Mouse (Mus musculus) MEL (cell line): ENCODE results near the gene Cd68. TPM values are rescaled to one million over a fixed set of nuclear protein-coding genes. Genes with fewer than 3 reads are reported as not detected.

Experiments
- DNase-seq: peaks from one replicate; pipeline ENCODE4 v3.0.0; 2011; ENCODE audit warnings: low read depth, low spot score
- H3K27ac ChIP-seq: 2 replicates; pipeline ENCODE4 v1.5.1; 2012; ENCODE audit warnings: low read depth, mild to moderate bottlenecking, control low read depth, low read length, moderate library complexity; ENCODE audit not compliant: control insufficient read depth
- H3K27me3 ChIP-seq, 2 experiments: fragments of 150-350 bp in 1 of 2; sonication (generic) in 1 of 2; 2 replicates each; pipeline ENCODE4 v1.6.1; 2012; ENCODE audit warnings: low read length in 2 of 2, mild to moderate bottlenecking in 2 of 2, improper control_type of control experiment in 1 of 2, moderate library complexity in 1 of 2; ENCODE audit not compliant: insufficient read depth in 2 of 2, control insufficient read depth in 1 of 2
- H3K36me3 ChIP-seq, 2 experiments: 2 replicates each; pipeline ENCODE4 v1.6.1; 2012 to 2014; ENCODE audit warnings: low read length in 2 of 2, improper control_type of control experiment in 1 of 2, inconsistent platforms in 1 of 2, mild to moderate bottlenecking in 1 of 2; ENCODE audit not compliant: insufficient read depth in 2 of 2, control insufficient read depth in 1 of 2
- H3K4me1 ChIP-seq, 2 experiments: fragments of 150-350 bp in 1 of 2; sonication (generic) in 1 of 2; 2 replicates each; pipeline ENCODE4 v1.6.1; 2012; ENCODE audit warnings: low read length in 2 of 2, improper control_type of control experiment in 1 of 2, mild to moderate bottlenecking in 1 of 2; ENCODE audit not compliant: insufficient read depth in 2 of 2, control insufficient read depth in 1 of 2
- H3K4me3 ChIP-seq, 2 experiments: fragments of 150-350 bp in 1 of 2; sonication (generic) in 1 of 2; 2 replicates each; pipeline ENCODE4 v1.5.1; 2012; ENCODE audit warnings: low read depth in 2 of 2, low read length in 2 of 2, mild to moderate bottlenecking in 2 of 2, moderate library complexity in 2 of 2, control low read depth in 1 of 2, improper control_type of control experiment in 1 of 2; ENCODE audit not compliant: control insufficient read depth in 1 of 2, insufficient read depth in 1 of 2
- H3K79me2 ChIP-seq: 2 replicates; pipeline ENCODE4 v1.6.1; 2012; ENCODE audit warnings: mild to moderate bottlenecking, low read length, moderate library complexity; ENCODE audit not compliant: control insufficient read depth, poor library complexity, insufficient read depth
- H3K9ac ChIP-seq: 2 replicates; pipeline ENCODE4 v1.6.1; 2012; ENCODE audit warnings: low read depth, mild to moderate bottlenecking, control low read depth, low read length, moderate library complexity; ENCODE audit not compliant: control insufficient read depth, poor library complexity, severe bottlenecking
- H3K9me3 ChIP-seq: fragments of 150-350 bp; sonication (generic); replicated peaks from 2 replicates; pipeline ENCODE4 v1.6.1; 2012; ENCODE audit warnings: mild to moderate bottlenecking, low read length, improper control_type of control experiment, moderate library complexity; ENCODE audit not compliant: insufficient read depth
- BHLHE40 ChIP-seq: IDR thresholded peaks from 2 replicates; pipeline ENCODE4 v1.6.1; 2012; ENCODE audit warnings: low read depth, mild to moderate bottlenecking, inconsistent platforms, low read length, improper control_type of control experiment, borderline replicate concordance
- CHD1 ChIP-seq: IDR thresholded peaks from 2 replicates; pipeline ENCODE4 v1.6.1; 2012; ENCODE audit warnings: low read depth, mild to moderate bottlenecking, inconsistent platforms, low read length, improper control_type of control experiment
- CHD2 ChIP-seq: IDR thresholded peaks from 2 replicates; pipeline ENCODE4 v1.6.1; 2011; ENCODE audit warnings: low read length, improper control_type of control experiment
- CTCF ChIP-seq, 3 experiments: IDR thresholded peaks in 2 of 3; conservative IDR thresholded peaks in 1 of 3; 2 replicates each; pipeline ENCODE4 v1.5.1; 2011 to 2012; ENCODE audit warnings: low read length in 3 of 3, low read depth in 2 of 3, mild to moderate bottlenecking in 2 of 3, improper control_type of control experiment in 1 of 3, inconsistent platforms in 1 of 3, mixed read lengths in 1 of 3, moderate library complexity in 1 of 3; ENCODE audit not compliant: control insufficient read depth in 1 of 3, insufficient read depth in 1 of 3, poor library complexity in 1 of 3, severe bottlenecking in 1 of 3
- ETS1 ChIP-seq: IDR thresholded peaks from 2 replicates; pipeline ENCODE4 v1.6.1; 2012; ENCODE audit warnings: low read depth, mild to moderate bottlenecking, inconsistent platforms, low read length, improper control_type of control experiment, moderate library complexity
- HCFC1 ChIP-seq: IDR thresholded peaks from 2 replicates; pipeline ENCODE4 v1.6.1; 2012; ENCODE audit warnings: low read depth, mild to moderate bottlenecking, inconsistent platforms, low read length, improper control_type of control experiment, moderate library complexity
- MAFK ChIP-seq: IDR thresholded peaks from 2 replicates; pipeline ENCODE4 v1.6.1; 2011; ENCODE audit warnings: low read depth, mild to moderate bottlenecking, low read length, improper control_type of control experiment, borderline replicate concordance
- MAZ ChIP-seq: IDR thresholded peaks from 2 replicates; pipeline ENCODE4 v1.6.1; 2012; ENCODE audit warnings: low read depth, mild to moderate bottlenecking, inconsistent platforms, low read length, improper control_type of control experiment
- MYB ChIP-seq: IDR thresholded peaks from 2 replicates; pipeline ENCODE4 v1.6.1; 2011; ENCODE audit warnings: mild to moderate bottlenecking, low read depth, low read length, improper control_type of control experiment
- NELFE ChIP-seq: IDR thresholded peaks from 2 replicates; pipeline ENCODE4 v1.6.1; 2011; ENCODE audit warnings: low read depth, low read length, improper control_type of control experiment
- NRF1 ChIP-seq: IDR thresholded peaks from 2 replicates; pipeline ENCODE4 v1.6.1; 2014; ENCODE audit warnings: low read depth, mild to moderate bottlenecking, inconsistent platforms, low read length, improper control_type of control experiment, moderate library complexity; ENCODE audit not compliant: poor library complexity, insufficient read depth, severe bottlenecking
- POLR2AphosphoS5 ChIP-seq: IDR thresholded peaks from 2 replicates; pipeline ENCODE4 v1.6.1; 2012; ENCODE audit warnings: low read depth, borderline replicate concordance, mild to moderate bottlenecking, inconsistent platforms, low read length, moderate library complexity, mixed read lengths
- RAD21 ChIP-seq: IDR thresholded peaks from 2 replicates; pipeline ENCODE4 v1.6.1; 2011; ENCODE audit warnings: mild to moderate bottlenecking, low read depth, low read length, improper control_type of control experiment
- SIN3A ChIP-seq: IDR thresholded peaks from 2 replicates; pipeline ENCODE4 v1.6.1; 2012; ENCODE audit warnings: low read length, improper control_type of control experiment, inconsistent platforms
- SMC3 ChIP-seq: IDR thresholded peaks from 2 replicates; pipeline ENCODE4 v1.6.1; 2011; ENCODE audit warnings: low read depth, low read length, improper control_type of control experiment
- TAL1 ChIP-seq: IDR thresholded peaks from 2 replicates; pipeline ENCODE4 v1.6.1; 2012; ENCODE audit warnings: mild to moderate bottlenecking, inconsistent platforms, low read length, moderate library complexity, mixed read lengths
- TBP ChIP-seq: IDR thresholded peaks from 2 replicates; pipeline ENCODE4 v1.8.0; 2011; ENCODE audit warnings: low read depth, low read length, improper control_type of control experiment
- TCF12 ChIP-seq: IDR thresholded peaks from 2 replicates; pipeline ENCODE4 v1.6.1; 2014; ENCODE audit warnings: low read depth, mild to moderate bottlenecking, inconsistent platforms, low read length, improper control_type of control experiment, moderate library complexity
- USF1 ChIP-seq: IDR thresholded peaks from 2 replicates; pipeline ENCODE4 v1.6.1; 2014; ENCODE audit warnings: low read depth, mild to moderate bottlenecking, inconsistent platforms, low read length, improper control_type of control experiment, moderate library complexity
- USF2 ChIP-seq, 2 experiments: IDR thresholded peaks; 2 replicates each; pipeline ENCODE4 v1.6.1; 2011 to 2012; ENCODE audit warnings: improper control_type of control experiment in 2 of 2, low read length in 2 of 2, borderline replicate concordance in 1 of 2, inconsistent platforms in 1 of 2, low read depth in 1 of 2, mild to moderate bottlenecking in 1 of 2; ENCODE audit not compliant: insufficient read depth in 1 of 2
- polyA plus RNA-seq, 2 experiments: library from polyadenylated mRNA; stranded (reverse) in 1 of 2; unstranded in 1 of 2; fragments of >175 nt in 1 of 2; fragments of >200 nt in 1 of 2; gene quantifications; 2 replicates each; pipeline versions ENCODE4 v1.2.1 to v1.2.4; 2012; ENCODE audit warnings: low replicate concordance in 2 of 2, low read depth in 1 of 2; ENCODE audit not compliant: insufficient read length in 2 of 2, insufficient read depth in 1 of 2, missing spikeins in 1 of 2
- total RNA-seq: library from RNA; depleted of rRNA; stranded (reverse); fragments of 300-350 nt; gene quantifications from 2 replicates; pipeline ENCODE4 v1.2.3, GENCODE M21; 2012

The Cd68 gene
- total and polyA plus RNA-seq, 3 experiments: 5.3 to 19.8 TPM; not detected in 1

DNA sequence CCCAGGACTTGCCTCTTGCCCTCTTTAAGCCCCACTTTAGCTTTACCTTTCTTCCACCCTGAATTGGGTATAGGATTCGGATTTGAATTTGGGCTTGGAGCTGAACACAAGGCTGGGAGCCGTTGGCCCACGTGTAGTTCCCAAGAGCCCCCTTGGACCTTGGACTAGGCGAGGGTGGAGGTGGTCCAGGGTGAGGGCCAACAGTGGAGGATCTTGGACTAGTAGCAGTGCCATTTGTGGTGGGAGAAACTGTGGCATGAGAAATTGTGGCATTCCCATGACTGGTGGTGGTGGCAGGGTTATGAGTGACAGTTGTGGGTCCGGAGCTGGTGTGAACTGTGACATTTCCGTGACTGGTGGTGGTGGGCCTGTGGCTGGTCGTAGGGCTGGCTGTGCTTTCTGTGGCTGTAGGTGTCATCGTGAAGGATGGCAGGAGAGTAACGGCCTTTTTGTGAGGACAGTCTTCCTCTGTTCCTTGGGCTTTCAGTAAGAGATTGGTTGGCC, 444 bp downstream of the Cd68 start:
- Histone ChIP-seq H3K79me2 (peaks cover 28% of the 10 kb centered on the region), H3K9ac (no peak overlapping the region), H3K4me1 (peaks cover 4 to 31% of the 10 kb centered on the region in 2 experiments), H3K27ac (no peak overlapping the region), H3K36me3 (peaks cover 13 to 34% of the 10 kb centered on the region in 2 experiments), H3K27me3 (no peaks in the 10 kb centered on the region), H3K4me3 (no peak overlapping the region), H3K9me3 (no peaks in the 10 kb centered on the region)
- no peak for DNase-seq
- TF ChIP-seq CHD2: no peak
- TF ChIP-seq TBP: 0 out of 2 replicates have a peak, but pooled peaks have one; percentile 21
- no peak for TF ChIP-seq CTCF (IDR thresholded peaks at IDR 0.05 in 2 of 3, conservative IDR thresholded peaks at IDR 0.05 in 1 of 3; ENCODE audit: control insufficient read depth in 1 of 3, insufficient read depth in 1 of 3, low read depth in 2 of 3, low read length in 3 of 3, poor library complexity in 1 of 3, severe bottlenecking in 1 of 3)
- TF ChIP-seq TCF12: no peak
- TF ChIP-seq HCFC1: no peak
- 0 out of 2 replicates have a peak, but pooled peaks have one; percentile 7 for TF ChIP-seq SIN3A
- no peak for TF ChIP-seq RAD21
- TF ChIP-seq NRF1: no peak
- no peak for TF ChIP-seq MAZ
- no peak for TF ChIP-seq ETS1
- TF ChIP-seq SMC3: no peak
- no peak for TF ChIP-seq MYB

DNA sequence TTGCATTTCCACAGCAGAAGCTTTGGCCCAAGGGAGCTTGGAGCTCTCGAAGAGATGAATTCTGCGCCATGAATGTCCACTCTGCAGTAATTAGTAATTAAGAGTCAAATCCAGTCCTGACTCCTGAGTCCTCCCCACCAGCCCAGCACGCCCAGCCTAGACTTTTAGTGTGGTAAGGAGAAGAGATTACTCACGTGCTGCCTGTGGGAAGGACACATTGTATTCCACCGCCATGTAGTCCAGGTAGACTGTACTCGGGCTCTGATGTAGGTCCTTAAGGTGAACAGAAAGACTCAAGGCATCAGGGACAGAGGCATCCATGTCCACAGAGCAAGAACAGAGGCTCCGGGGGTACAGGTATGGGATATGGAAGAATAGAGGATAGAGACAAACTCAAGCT, 1.1 kb downstream of the Cd68 start:
- peaks cover 22% of the 10 kb centered on the region for H3K79me2 ChIP-seq
- H3K4me3 ChIP-seq: no peak overlapping the region
- DNase-seq: no peak
- TF ChIP-seq POLR2AphosphoS5 (no peak), TAL1 (no peak), MYB (no peak), USF2 (IDR thresholded peaks at IDR 0.05; ENCODE audit: borderline replicate concordance in 1 of 2, insufficient read depth in 1 of 2, low read depth in 1 of 2, low read length in 2 of 2) (no peak), MAFK (no peak), MAZ (no peak), CHD2 (no peak), USF1 (no peak), BHLHE40 (no peak), CHD1 (no peak), NELFE (no peak)
- H3K9me3 ChIP-seq: no peaks in the 10 kb centered on the region
- peaks cover 9 to 28% of the 10 kb centered on the region in 2 experiments for H3K36me3 ChIP-seq
- H3K27me3 ChIP-seq: no peaks in the 10 kb centered on the region
- H3K4me1 ChIP-seq: peaks cover 4 to 31% of the 10 kb centered on the region in 2 experiments
- no peak overlapping the region for H3K9ac ChIP-seq
- H3K27ac ChIP-seq: no peak overlapping the region
